Mouse (Mus musculus) cerebellum, adult 2 months (tissue): ENCODE measurements around the gene Sh3d19.

ENCODE experiments used
- CTCF ChIP-seq: fragments of 200-500 bp; IDR thresholded peaks from 2 replicates; pipeline ENCODE4 v1.5.1; 2011; ENCODE audit warnings: low read depth, mild to moderate bottlenecking, control low read depth, low read length, moderate library complexity, borderline replicate concordance; ENCODE audit not compliant: insufficient read depth
- POLR2A ChIP-seq: fragments of 200-500 bp; IDR thresholded peaks from 2 replicates; pipeline ENCODE4 v1.6.1; 2011; ENCODE audit warnings: low read length, control low read depth, borderline replicate concordance; ENCODE audit not compliant: insufficient read depth

- TF ChIP-seq CTCF (no peak), POLR2A (no peak)
Measured at GRCm38 (mm10) chr3:85971599-85971975, 678 bp downstream of the Sh3d19 start.
